Mouse (Mus musculus) liver, postnatal 0 days (tissue): ENCODE measurements at regions not wholly inside any gene's neighbourhood (a gene's known extent, or its start where the extent isn't known, plus 50 kb on each side); places are given as distances from the start of the nearest gene placed in this dataset.
A peak's percentile ranks its signal among the peaks of the same experiment; 100 is the strongest.

Experiments used
- ATAC-seq: fragments of 200-750 bp; cut with Nextera tagmentation; 2 replicates; pipeline ENCODE4 v1.8.0; 2017; ENCODE audit warnings: mild to moderate bottlenecking, moderate library complexity
- DNase-seq: peaks from one replicate; pipeline ENCODE4 v3.0.0-alpha.2; 2016
- H3K27ac ChIP-seq: fragments of 300-500 bp; sonication (generic); 2 replicates; pipeline ENCODE4 v1.5.1; 2014; ENCODE audit warnings: antibody characterized with exemption, moderate library complexity, mild to moderate bottlenecking, low read depth
- H3K27me3 ChIP-seq: fragments of 300-500 bp; sonication (generic); 2 replicates; pipeline ENCODE4 v1.6.1; 2014; ENCODE audit warnings: low read length, control low read depth, mixed read lengths; ENCODE audit not compliant: insufficient read depth
- H3K36me3 ChIP-seq: fragments of 300-500 bp; sonication (generic); replicated peaks from 2 replicates; pipeline ENCODE4 v1.6.1; 2014; ENCODE audit warnings: mild to moderate bottlenecking, control low read depth, low read length, moderate library complexity, mixed read lengths; ENCODE audit not compliant: insufficient read depth
- H3K4me1 ChIP-seq: fragments of 300-500 bp; sonication (generic); 2 replicates; pipeline ENCODE4 v1.6.1; 2014; ENCODE audit warnings: antibody characterized with exemption, mild to moderate bottlenecking, control low read depth; ENCODE audit not compliant: insufficient read depth
- H3K4me2 ChIP-seq: fragments of 300-500 bp; sonication (generic); 2 replicates; pipeline ENCODE4 v1.6.1; 2014; ENCODE audit warnings: low read depth, mild to moderate bottlenecking, low read length, moderate library complexity, mixed read lengths
- H3K4me3 ChIP-seq: fragments of 300-500 bp; sonication (generic); 2 replicates; pipeline ENCODE4 v1.5.1; 2014; ENCODE audit warnings: low read depth, low read length
- H3K9ac ChIP-seq: fragments of 300-500 bp; sonication (generic); replicated peaks from 2 replicates; pipeline ENCODE4 v1.6.1; 2014; ENCODE audit warnings: mild to moderate bottlenecking, moderate library complexity
- H3K9me3 ChIP-seq: fragments of 300-500 bp; sonication (generic); 2 replicates; pipeline ENCODE4 v1.6.1; 2016; ENCODE audit warnings: mild to moderate bottlenecking, control low read depth, low read length, mixed read lengths
- CTCF ChIP-seq: sonication (generic); IDR thresholded peaks from 2 replicates; pipeline ENCODE4 v1.5.1; 2016; ENCODE audit warnings: antibody characterized with exemption, low read depth
- EP300 ChIP-seq: IDR thresholded peaks from 2 replicates; pipeline ENCODE4 v1.6.1; 2016; ENCODE audit warnings: antibody characterized with exemption, low read depth, mild to moderate bottlenecking
- WGBS: fragments of 180-500 bp; shearing (Covaris S2); extraction: QIAGEN DNeasy Blood & Tissue Kit; methylation state at CpG from one replicate; pipeline ENCODE4 v1.1.7; 2014; ENCODE audit not compliant: insufficient replicate concordance; 5-methylcytosine and 5-hydroxymethylcytosine counted together

GRCm38 (mm10) chr16:24187131-24187530 lies 198.5 kb upstream of the Bcl6 start:
- no peaks in the 10 kb centered on the region for H3K36me3 ChIP-seq
- no peak for TF ChIP-seq EP300
- TF ChIP-seq CTCF: no peak
- no peaks in the 10 kb centered on the region for H3K27me3 ChIP-seq
- no peak overlapping the region for H3K9ac ChIP-seq
- peaks cover 6% of the 10 kb centered on the region for H3K4me1 ChIP-seq
- no peak overlapping the region for H3K4me3 ChIP-seq
- WGBS: 65% methylated on average over 6 of the region's 6 CpGs
- H3K4me2 ChIP-seq: no peak overlapping the region
- no peak overlapping the region for H3K27ac ChIP-seq
- ATAC-seq (no peak), DNase-seq (no peak)
- H3K9me3 ChIP-seq: no peaks in the 10 kb centered on the region

DNA sequence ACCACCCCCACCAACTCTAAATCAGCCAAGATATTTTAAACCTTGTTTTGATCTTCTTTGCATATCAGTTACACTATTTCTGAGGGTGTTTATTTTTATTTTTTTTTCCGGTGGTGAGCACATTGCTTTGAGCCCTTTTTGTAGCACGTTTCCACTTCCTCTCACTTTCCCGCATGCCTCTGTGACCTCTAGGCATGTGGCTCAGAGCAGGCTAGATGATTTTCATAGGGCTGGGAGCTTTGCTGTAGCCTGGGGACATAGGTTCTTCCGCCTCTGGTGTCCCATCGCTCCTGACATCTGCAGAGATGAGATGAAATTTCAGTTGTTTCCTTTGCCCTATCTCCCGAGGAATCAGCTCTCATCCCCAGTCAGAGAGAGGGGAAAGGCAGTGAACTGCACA lies 197.3 kb upstream of the Bcl6 start:
- Histone ChIP-seq H3K9me3 (no peaks in the 10 kb centered on the region), H3K27me3 (no peaks in the 10 kb centered on the region), H3K27ac (no peak overlapping the region), H3K9ac (no peak overlapping the region), H3K4me3 (no peak overlapping the region), H3K4me2 (no peak overlapping the region), H3K36me3 (no peaks in the 10 kb centered on the region), H3K4me1 (peaks cover 8% of the 10 kb centered on the region)
- ATAC-seq (no peak), DNase-seq (no peak)
- WGBS: 56% methylated on average over 6 of the region's 6 CpGs
- TF ChIP-seq EP300: no peak
- TF ChIP-seq CTCF: no peak

GRCm38 (mm10) chr16:24184846-24185245 lies 196.2 kb upstream of the Bcl6 start:
- ATAC-seq: no peak
- TF ChIP-seq EP300 (no peak), CTCF (no peak)
- Histone ChIP-seq H3K4me2 (no peak overlapping the region), H3K9ac (no peak overlapping the region), H3K4me3 (no peak overlapping the region), H3K9me3 (no peaks in the 10 kb centered on the region), H3K4me1 (peaks cover 13% of the 10 kb centered on the region), H3K27me3 (no peaks in the 10 kb centered on the region), H3K36me3 (no peaks in the 10 kb centered on the region), H3K27ac (no peak overlapping the region)
- 71% methylated on average over 4 of the region's 4 CpGs for WGBS
- DNase-seq: no peak

- no peak for DNase-seq
- no peaks in the 10 kb centered on the region for H3K27me3 ChIP-seq
- WGBS: 58% methylated on average over 3 of the region's 3 CpGs
- H3K4me1 ChIP-seq: peaks cover 13% of the 10 kb centered on the region
- no peak for TF ChIP-seq EP300
- no peak for TF ChIP-seq CTCF
- H3K4me3 ChIP-seq: no peak overlapping the region
- H3K9ac ChIP-seq: no peak overlapping the region
- no peaks in the 10 kb centered on the region for H3K36me3 ChIP-seq
- H3K9me3 ChIP-seq: no peaks in the 10 kb centered on the region
- no peak for ATAC-seq
- H3K27ac ChIP-seq: no peak overlapping the region
- H3K4me2 ChIP-seq: no peak overlapping the region
Observed at GRCm38 (mm10) chr16:24183216-24183615, 194.6 kb upstream of the Bcl6 start.

GRCm38 (mm10) chr16:24181388-24181787 lies 192.7 kb upstream of the Bcl6 start:
- Histone ChIP-seq H3K27me3 (no peaks in the 10 kb centered on the region), H3K4me1 (peaks cover 13% of the 10 kb centered on the region), H3K9me3 (no peaks in the 10 kb centered on the region), H3K9ac (no peak overlapping the region), H3K36me3 (no peaks in the 10 kb centered on the region), H3K27ac (no peak overlapping the region), H3K4me2 (no peak overlapping the region), H3K4me3 (no peak overlapping the region)
- TF ChIP-seq CTCF (no peak), EP300 (no peak)
- no peak for DNase-seq
- 73% methylated on average over 3 of the region's 3 CpGs for WGBS
- no peak for ATAC-seq

DNA sequence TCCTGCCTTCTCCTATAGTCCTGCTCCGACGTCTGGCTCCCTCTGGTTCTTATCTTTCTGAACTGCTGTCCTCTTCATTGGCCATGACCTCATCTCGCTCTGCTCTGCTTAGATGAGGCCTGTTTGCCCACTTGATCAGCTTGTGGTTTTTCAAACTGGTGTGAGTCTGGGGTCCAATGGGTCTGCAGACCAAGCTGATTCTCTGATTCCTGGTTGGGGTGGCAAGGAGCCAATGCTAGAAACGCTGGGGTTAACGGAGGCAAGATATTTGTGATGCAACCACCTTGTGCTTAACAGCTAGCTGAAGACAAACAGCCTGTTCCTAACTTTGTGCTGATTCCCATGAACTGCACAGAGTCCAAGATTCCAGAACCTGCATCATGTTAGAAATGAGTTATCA lies 192.0 kb upstream of the Bcl6 start:
- H3K27me3 ChIP-seq: no peaks in the 10 kb centered on the region
- H3K4me2 ChIP-seq: no peak overlapping the region
- no peak for TF ChIP-seq CTCF
- TF ChIP-seq EP300: no peak
- H3K4me1 ChIP-seq: peaks cover 13% of the 10 kb centered on the region
- H3K4me3 ChIP-seq: no peak overlapping the region
- H3K9me3 ChIP-seq: no peaks in the 10 kb centered on the region
- no peak overlapping the region for H3K9ac ChIP-seq
- WGBS: 42% methylated on average over 5 of the region's 5 CpGs
- H3K36me3 ChIP-seq: no peaks in the 10 kb centered on the region
- H3K27ac ChIP-seq: no peak overlapping the region
- DNase-seq: peak; percentile 13
- ATAC-seq: no peak

- H3K4me3 ChIP-seq: no peak overlapping the region
- H3K4me2 ChIP-seq: no peak overlapping the region
- 77% methylated on average over 2 of the region's 2 CpGs for WGBS
- H3K36me3 ChIP-seq: no peaks in the 10 kb centered on the region
- no peaks in the 10 kb centered on the region for H3K27me3 ChIP-seq
- TF ChIP-seq EP300 (no peak), CTCF (no peak)
- DNase-seq: no peak
- no peaks in the 10 kb centered on the region for H3K9me3 ChIP-seq
- peaks cover 9% of the 10 kb centered on the region for H3K4me1 ChIP-seq
- no peak overlapping the region for H3K27ac ChIP-seq
- no peak overlapping the region for H3K9ac ChIP-seq
- no peak for ATAC-seq
Observed at GRCm38 (mm10) chr16:24177564-24177963, 188.9 kb upstream of the Bcl6 start.
